Comparison of ENCODE assay signal across 24 mouse cellular contexts in genomic region chr16:10253993-10254392, GRCm38 (mm10). TPM values are rescaled to one million over a fixed set of nuclear protein-coding genes. Genes with fewer than 3 reads are reported as not detected.
DNase-seq lines count a peak whose midpoint lies in the region; ATAC-seq and TF ChIP-seq lines count a peak whose summit lies in the region.
"Had no signal": no experiment of that assay in that cellular context is flagged by ENCODE, and none has a peak within 500 bp of the region (broad histone marks: within the 10 kb centered on the region; RNA-seq: fewer than 3 reads in every experiment).

No protein-coding gene starts in this region.

- no peaks in the 10 kb centered on the region for H3K27me3 ChIP-seq in forebrain, embryonic 11.5 days (ENCODE audit: control insufficient read depth, insufficient read depth, low read length)
- no peaks in the 10 kb centered on the region for H3K27me3 ChIP-seq in forebrain, postnatal 0 days (ENCODE audit: insufficient read depth, low read length)
- H3K27me3 ChIP-seq in midbrain, embryonic 14.5 days (ENCODE audit: control insufficient read depth, insufficient read depth, low read length) = no peaks in the 10 kb centered on the region
- H3K27me3 ChIP-seq in midbrain, embryonic 11.5 days (ENCODE audit: control insufficient read depth, insufficient read depth, low read length) = no peaks in the 10 kb centered on the region
- H3K27me3 ChIP-seq: embryonic facial prominence, embryonic 15.5 days; heart, embryonic 15.5 days; limb, embryonic 15.5 days; neural tube, embryonic 13.5 days had no signal

- 31% methylated on average over 1 of the region's 1 CpGs for WGBS in forebrain, embryonic 11.5 days
- WGBS in forebrain, postnatal 0 days = 8% methylated on average over 1 of the region's 1 CpGs
- WGBS in midbrain, embryonic 14.5 days = 0% methylated on average over 1 of the region's 1 CpGs
- WGBS in midbrain, embryonic 11.5 days = 18% methylated on average over 1 of the region's 1 CpGs

- no peak overlapping the region for H3K4me2 ChIP-seq in forebrain, embryonic 11.5 days (ENCODE audit: low read depth, low read length, severe bottlenecking)
- no peak overlapping the region for H3K4me2 ChIP-seq in forebrain, postnatal 0 days (ENCODE audit: low read depth)
- H3K4me2 ChIP-seq in midbrain, embryonic 14.5 days (ENCODE audit: low read length) = no peak overlapping the region
- H3K4me2 ChIP-seq in midbrain, embryonic 11.5 days = no peak overlapping the region
- H3K4me2 ChIP-seq: embryonic facial prominence, embryonic 15.5 days; heart, embryonic 15.5 days; limb, embryonic 15.5 days; lung, embryonic 14.5 days; neural tube, embryonic 13.5 days had no signal

- TF ChIP-seq CTCF in forebrain, postnatal 0 days (IDR thresholded peaks at IDR 0.05; ENCODE audit: low read depth) = no peak

- H3K36me3 ChIP-seq in forebrain, embryonic 11.5 days (ENCODE audit: control insufficient read depth, insufficient read depth, low read length) = no peaks in the 10 kb centered on the region
- H3K36me3 ChIP-seq in forebrain, postnatal 0 days (ENCODE audit: insufficient read depth) = no peaks in the 10 kb centered on the region
- H3K36me3 ChIP-seq in midbrain, embryonic 14.5 days (ENCODE audit: control insufficient read depth, insufficient read depth, low read length) = no peaks in the 10 kb centered on the region
- H3K36me3 ChIP-seq in midbrain, embryonic 11.5 days (ENCODE audit: control insufficient read depth, insufficient read depth, low read length) = no peaks in the 10 kb centered on the region
- H3K36me3 ChIP-seq: embryonic facial prominence, embryonic 15.5 days; heart, embryonic 15.5 days; limb, embryonic 15.5 days; neural tube, embryonic 13.5 days had no signal

- no peak overlapping the region for H3K9ac ChIP-seq in forebrain, embryonic 11.5 days (ENCODE audit: low read length)
- H3K9ac ChIP-seq in forebrain, postnatal 0 days = no peak overlapping the region
- no peak overlapping the region for H3K9ac ChIP-seq in midbrain, embryonic 14.5 days (replicated peaks; ENCODE audit: low read length)
- H3K9ac ChIP-seq in midbrain, embryonic 11.5 days (ENCODE audit: low read length) = no peak overlapping the region
- H3K9ac ChIP-seq: embryonic facial prominence, embryonic 15.5 days; heart, embryonic 15.5 days; limb, embryonic 15.5 days; liver, embryonic 14.5 days; lung, embryonic 14.5 days; neural tube, embryonic 13.5 days had no signal

- peak; percentile 51 for DNase-seq in forebrain, embryonic 11.5 days (ENCODE audit: low spot score)
- no peak for DNase-seq in forebrain, postnatal 0 days
- peak; percentile 13 for DNase-seq in midbrain, embryonic 14.5 days
- no peak for DNase-seq in midbrain, embryonic 11.5 days (ENCODE audit: low spot score, missing footprints)
- DNase-seq in WW6 (ENCODE audit: low read depth, low spot score) = peak; percentile 9
- DNase-seq in embryo, embryonic 9.5 days (ENCODE audit: extremely low spot score) = peak; percentile 2
- DNase-seq in spleen, adult 12 weeks (ENCODE audit: low spot score) = no peak
- no peak for DNase-seq in kidney, adult 18-20 months
- DNase-seq: adrenal gland, adult 2 months; cerebellum, adult 11-12 months; kidney, adult 11 months; layer of hippocampus, adult 9-11 months; left cerebral cortex, postnatal 4 days; lung, embryonic 14.5 days; lung, postnatal 36 days; right cerebral cortex, postnatal 14 days; spleen, adult 18-20 months; thymus, postnatal 36 days had no signal

- H3K9me3 ChIP-seq in forebrain, embryonic 11.5 days (ENCODE audit: control insufficient read depth, low read length) = no peaks in the 10 kb centered on the region
- H3K9me3 ChIP-seq in forebrain, postnatal 0 days (ENCODE audit: low read length) = no peaks in the 10 kb centered on the region
- no peaks in the 10 kb centered on the region for H3K9me3 ChIP-seq in midbrain, embryonic 14.5 days (ENCODE audit: control insufficient read depth, low read length)
- H3K9me3 ChIP-seq in midbrain, embryonic 11.5 days (ENCODE audit: control insufficient read depth, low read length) = no peaks in the 10 kb centered on the region
- H3K9me3 ChIP-seq: embryonic facial prominence, embryonic 15.5 days; heart, embryonic 15.5 days; limb, embryonic 15.5 days; neural tube, embryonic 13.5 days had no signal

- H3K4me3 ChIP-seq in forebrain, embryonic 11.5 days (ENCODE audit: low read depth, low read length) = no peak overlapping the region
- no peak overlapping the region for H3K4me3 ChIP-seq in forebrain, postnatal 0 days (ENCODE audit: low read depth, low read length)
- no peak overlapping the region for H3K4me3 ChIP-seq in midbrain, embryonic 14.5 days (replicated peaks; ENCODE audit: low read depth, low read length)
- H3K4me3 ChIP-seq in midbrain, embryonic 11.5 days (ENCODE audit: low read depth, low read length) = no peak overlapping the region
- H3K4me3 ChIP-seq: embryonic facial prominence, embryonic 15.5 days; heart, embryonic 15.5 days; left cerebral cortex, adult 2 months; limb, embryonic 15.5 days; neural tube, embryonic 13.5 days had no signal

- no peak for ATAC-seq in forebrain, embryonic 11.5 days (replicated peaks; ENCODE audit: low FRiP score)
- ATAC-seq in forebrain, postnatal 0 days = no peak
- no peak for ATAC-seq in midbrain, embryonic 14.5 days (ENCODE audit: low FRiP score, low TSS enrichment)
- ATAC-seq in midbrain, embryonic 11.5 days (ENCODE audit: low FRiP score) = no peak

- H3K27ac ChIP-seq in forebrain, embryonic 11.5 days (ENCODE audit: low read depth, low read length) = no peak overlapping the region
- H3K27ac ChIP-seq in forebrain, postnatal 0 days (ENCODE audit: low read depth, low read length) = no peak overlapping the region
- H3K27ac ChIP-seq in midbrain, embryonic 14.5 days (replicated peaks; ENCODE audit: low read depth, low read length) = no peak overlapping the region
- no peak overlapping the region for H3K27ac ChIP-seq in midbrain, embryonic 11.5 days (ENCODE audit: low read depth, low read length)
- H3K27ac ChIP-seq: embryonic facial prominence, embryonic 15.5 days; heart, embryonic 15.5 days; left cerebral cortex, adult 2 months; limb, embryonic 15.5 days; liver, embryonic 14.5 days; neural tube, embryonic 13.5 days had no signal

- H3K4me1 ChIP-seq in forebrain, embryonic 11.5 days (replicated peaks; ENCODE audit: control insufficient read depth, insufficient read depth, low read length) = no peaks in the 10 kb centered on the region
- H3K4me1 ChIP-seq in forebrain, postnatal 0 days (ENCODE audit: insufficient read depth) = no peaks in the 10 kb centered on the region
- H3K4me1 ChIP-seq in midbrain, embryonic 14.5 days (ENCODE audit: control insufficient read depth, insufficient read depth, low read length) = no peaks in the 10 kb centered on the region
- H3K4me1 ChIP-seq in midbrain, embryonic 11.5 days (ENCODE audit: control insufficient read depth, insufficient read depth, low read length) = no peaks in the 10 kb centered on the region
- H3K4me1 ChIP-seq: embryonic facial prominence, embryonic 15.5 days; heart, embryonic 15.5 days; limb, embryonic 15.5 days; neural tube, embryonic 13.5 days had no signal

RNA-seq across cellular contexts. Expression of gene Emp2, which starts 59.8 kb away (rescaled TPM):
- polyA plus RNA-seq in forebrain, embryonic 11.5 days (2014; fragmentation: Nextera tagmentation; extraction: Ambion mirVana) = 3.1 and 3.3 TPM in 2 replicates
- 11.3 and 12.1 TPM in 2 replicates for total RNA-seq in forebrain, postnatal 0 days (2014; rRNA removed)
- 13.2 and 18.5 TPM in 2 replicates for polyA plus RNA-seq in forebrain, postnatal 0 days (2015; fragmentation: Nextera tagmentation; extraction: Ambion mirVana)
- polyA plus RNA-seq in midbrain, embryonic 14.5 days (2014; fragmentation: Nextera tagmentation; extraction: Ambion mirVana) = 7.1 and 7.4 TPM in 2 replicates
- polyA plus RNA-seq in midbrain, embryonic 11.5 days (2014; fragmentation: Nextera tagmentation; extraction: Ambion mirVana) = 3.2 and 4.3 TPM in 2 replicates

Comparison
In these comparisons a context has a peak if more than half of its experiments do, and no peak if none do; other contexts are left out.
1. DNase-seq: peak in forebrain, embryonic 11.5 days (single experiment), midbrain, embryonic 14.5 days (single experiment), WW6 (single experiment) and embryo, embryonic 9.5 days (single experiment); none in forebrain, postnatal 0 days (single experiment), midbrain, embryonic 11.5 days (single experiment), spleen, adult 12 weeks (single experiment) and kidney, adult 18-20 months (single experiment).